Mouse (Mus musculus) kidney, embryonic 15.5 days (tissue): ENCODE results near the gene Gabrr1. TPM values are rescaled to one million over a fixed set of nuclear protein-coding genes. Genes with fewer than 3 reads are reported as not detected.
A peak's percentile ranks its signal among the peaks of the same experiment; 100 is the strongest.
"Not testable (repeated sequence)": the region's sequence is repeated elsewhere in the genome, so short reads cannot be mapped to it uniquely, and the experiment has no call there.

Experiments
- ATAC-seq: fragments of 200-750 bp; cut with Nextera tagmentation; replicated peaks from 2 replicates; pipeline ENCODE4 v1.8.0; 2017; ENCODE audit warnings: moderate TSS enrichment; ENCODE audit not compliant: low FRiP score
- H3K27ac ChIP-seq: fragments of 300-500 bp; sonication (generic); 2 replicates; pipeline ENCODE4 v1.5.1; 2015; ENCODE audit warnings: mild to moderate bottlenecking, inconsistent platforms
- H3K27me3 ChIP-seq: fragments of 300-500 bp; sonication (generic); 2 replicates; pipeline ENCODE4 v1.6.1; 2015; ENCODE audit warnings: inconsistent platforms
- H3K36me3 ChIP-seq: fragments of 300-500 bp; sonication (generic); 2 replicates; pipeline ENCODE4 v1.6.1; 2015; ENCODE audit warnings: inconsistent platforms
- H3K4me1 ChIP-seq: fragments of 300-500 bp; sonication (generic); 2 replicates; pipeline ENCODE4 v1.6.1; 2015; ENCODE audit warnings: inconsistent platforms
- H3K4me2 ChIP-seq: fragments of 300-500 bp; sonication (generic); 2 replicates; pipeline ENCODE4 v1.6.1; 2015; ENCODE audit warnings: moderate library complexity, mild to moderate bottlenecking, inconsistent platforms
- H3K4me3 ChIP-seq: fragments of 300-500 bp; sonication (generic); replicated peaks from 2 replicates; pipeline ENCODE4 v1.5.1; 2015; ENCODE audit warnings: mild to moderate bottlenecking, inconsistent platforms
- H3K9ac ChIP-seq: fragments of 300-500 bp; sonication (generic); 2 replicates; pipeline ENCODE4 v1.6.1; 2015; ENCODE audit warnings: mild to moderate bottlenecking, inconsistent platforms
- H3K9me3 ChIP-seq: fragments of 300-500 bp; sonication (generic); replicated peaks from 2 replicates; pipeline ENCODE4 v1.6.1; 2016; ENCODE audit warnings: inconsistent platforms
- WGBS: fragments of 180-500 bp; shearing (Covaris S2); methylation state at CpG from one replicate; pipeline ENCODE4 v1.1.7; 2015; ENCODE audit warnings: mixed read lengths; 5-methylcytosine and 5-hydroxymethylcytosine counted together
- polyA plus RNA-seq: library from polyadenylated mRNA; unstranded; fragments of >200 nt; fragmentation: Nextera tagmentation; extraction: Ambion mirVana; gene quantifications from 2 replicates; pipeline ENCODE4 v1.2.1, GENCODE M21; 2015

The Gabrr1 gene
- 0.06 TPM in 1 of 2 replicates, not detected in the other for polyA plus RNA-seq

DNA sequence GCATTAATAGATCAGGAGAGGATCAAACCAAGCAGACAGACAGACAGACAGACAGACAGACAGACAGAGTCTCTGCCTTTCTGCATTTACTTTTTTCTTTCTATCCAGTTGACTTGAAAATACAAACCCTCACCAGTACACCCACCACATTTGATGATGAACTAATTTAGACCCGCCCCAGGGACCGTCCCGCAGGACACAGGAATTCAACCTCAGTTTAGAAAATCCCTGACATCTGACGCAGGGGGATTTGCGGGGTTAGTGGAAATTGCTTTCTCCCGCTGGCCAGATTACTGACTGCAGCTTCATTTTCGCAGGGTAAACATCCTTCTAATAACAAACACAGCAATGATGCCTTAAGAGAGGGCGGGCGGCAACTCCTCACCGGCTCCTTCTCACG lies at the start of gene Gabrr1:
Gabrr1 (plus strand) TSS at position 301 of the 400 bp plus-strand sequence.
- H3K4me1 ChIP-seq, result no peaks in the 10 kb centered on the region
- no peaks in the 10 kb centered on the region for H3K9me3 ChIP-seq
- ATAC-seq, result no peak
- no peak within 1 kb of the TSS for H3K9ac ChIP-seq
- 71% methylated on average over 11 of the region's 11 CpGs for WGBS
- no peak within 1 kb of the TSS for H3K4me2 ChIP-seq
- no peaks in the 10 kb centered on the region for H3K27me3 ChIP-seq
- no peaks in the 10 kb centered on the region for H3K36me3 ChIP-seq
- H3K4me3 ChIP-seq, result no peak within 1 kb of the TSS
- no peak within 1 kb of the TSS for H3K27ac ChIP-seq

DNA sequence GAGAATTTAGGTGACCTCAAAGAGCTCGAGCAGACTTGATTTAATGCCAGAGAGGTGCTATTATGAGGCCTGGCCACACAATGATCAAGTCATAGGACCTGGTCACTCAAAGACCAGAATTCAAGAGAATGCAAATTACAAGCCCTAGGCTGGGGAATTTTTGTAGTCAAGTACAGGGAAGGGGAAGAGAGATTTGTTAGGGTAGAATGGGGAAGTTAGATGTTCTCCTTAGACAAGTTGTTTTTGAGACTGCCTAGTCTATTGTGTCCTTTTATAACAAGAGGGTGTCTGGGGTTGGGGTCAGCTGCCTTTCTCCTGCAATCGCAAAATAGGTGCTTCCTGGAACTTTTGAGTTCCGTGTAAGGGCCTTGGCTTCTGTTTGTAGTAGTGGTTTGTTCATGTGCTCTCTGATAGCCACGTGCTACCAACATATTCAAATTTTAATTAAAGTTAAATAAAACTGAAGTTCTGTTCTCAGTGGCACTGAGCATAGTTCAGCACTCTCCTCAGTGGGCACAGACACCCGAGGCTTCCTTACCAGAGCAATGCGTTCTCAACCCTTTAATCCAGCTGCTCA lies 33.1 kb upstream of the Gabrr1 start:
- no peak for ATAC-seq
- no peak overlapping the region for H3K9ac ChIP-seq
- H3K36me3 ChIP-seq, result no peaks in the 10 kb centered on the region
- H3K4me1 ChIP-seq, result no peaks in the 10 kb centered on the region
- H3K9me3 ChIP-seq, result no peaks in the 10 kb centered on the region
- no peak overlapping the region for H3K4me2 ChIP-seq
- no peak overlapping the region for H3K4me3 ChIP-seq
- H3K27ac ChIP-seq, result no peak overlapping the region
- no peaks in the 10 kb centered on the region for H3K27me3 ChIP-seq
- WGBS, result 83% methylated on average over 6 of the region's 6 CpGs

DNA sequence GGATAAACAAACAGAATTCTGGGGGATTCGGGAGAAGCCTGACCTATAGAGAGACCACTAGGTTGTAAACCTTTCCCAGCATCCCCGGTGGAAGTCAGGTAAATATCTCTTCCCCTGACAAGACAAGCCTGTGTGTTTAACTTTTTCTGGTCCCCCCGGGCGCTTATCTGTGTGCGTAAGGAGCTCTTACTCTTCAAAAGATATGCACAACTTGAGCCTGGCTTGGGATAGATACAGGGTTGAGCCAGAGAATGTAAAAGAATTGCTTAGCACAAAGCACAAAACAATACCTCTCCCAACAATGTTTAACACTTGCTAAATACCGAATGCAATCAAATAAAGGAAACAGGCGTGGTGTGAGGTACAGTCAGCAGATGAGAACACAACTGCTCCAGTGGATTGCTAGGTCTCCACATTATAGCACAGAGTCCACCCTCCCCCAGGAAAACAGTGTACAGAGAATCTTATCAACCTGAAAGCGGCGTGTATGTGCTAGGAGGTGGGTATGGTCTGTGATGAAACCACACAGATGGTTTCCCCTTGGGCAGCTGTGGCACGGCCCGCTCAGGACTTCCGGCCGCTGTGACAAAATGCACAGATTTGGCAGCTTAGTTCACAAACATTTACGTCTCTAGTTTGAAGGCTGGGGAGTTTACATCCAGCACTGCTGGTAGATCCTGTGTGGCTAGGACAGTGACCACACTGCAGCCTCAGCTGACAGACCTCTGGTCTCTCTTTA lies 22.4 kb upstream of the Gabrr1 start:
- Histone ChIP-seq H3K9me3 (no peaks in the 10 kb centered on the region), H3K9ac (no peak overlapping the region), H3K4me1 (no peaks in the 10 kb centered on the region), H3K27me3 (no peaks in the 10 kb centered on the region), H3K36me3 (no peaks in the 10 kb centered on the region), H3K27ac (no peak overlapping the region), H3K4me2 (no peak overlapping the region), H3K4me3 (no peak overlapping the region)
- no peak for ATAC-seq
- WGBS, result 81% methylated on average over 14 of the region's 14 CpGs

DNA sequence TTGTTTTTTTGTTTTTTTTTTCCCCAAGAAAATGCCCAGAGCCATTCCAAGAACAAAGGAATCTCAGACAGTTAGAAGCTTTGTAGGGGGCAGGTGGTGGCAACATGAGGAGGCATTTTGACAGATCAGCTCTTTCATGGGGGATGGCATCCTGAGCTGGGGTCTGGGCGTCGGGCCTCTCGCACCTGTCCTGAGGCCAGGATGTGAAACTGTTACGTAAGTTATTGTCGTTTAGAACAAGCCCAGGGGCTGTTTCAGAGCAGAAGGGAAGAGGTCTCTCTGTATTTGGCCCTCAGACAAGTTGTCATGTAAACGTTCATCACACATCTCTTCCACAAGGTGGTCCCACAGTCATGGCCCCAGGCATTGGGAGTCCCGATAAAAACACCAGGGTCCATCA lies 21.5 kb upstream of the Gabrr1 start:
- Histone ChIP-seq H3K4me3 (no peak overlapping the region), H3K27me3 (no peaks in the 10 kb centered on the region), H3K9ac (no peak overlapping the region), H3K4me2 (no peak overlapping the region), H3K36me3 (no peaks in the 10 kb centered on the region), H3K9me3 (no peaks in the 10 kb centered on the region), H3K4me1 (no peaks in the 10 kb centered on the region), H3K27ac (no peak overlapping the region)
- ATAC-seq, result no peak
- 84% methylated on average over 7 of the region's 7 CpGs for WGBS

DNA sequence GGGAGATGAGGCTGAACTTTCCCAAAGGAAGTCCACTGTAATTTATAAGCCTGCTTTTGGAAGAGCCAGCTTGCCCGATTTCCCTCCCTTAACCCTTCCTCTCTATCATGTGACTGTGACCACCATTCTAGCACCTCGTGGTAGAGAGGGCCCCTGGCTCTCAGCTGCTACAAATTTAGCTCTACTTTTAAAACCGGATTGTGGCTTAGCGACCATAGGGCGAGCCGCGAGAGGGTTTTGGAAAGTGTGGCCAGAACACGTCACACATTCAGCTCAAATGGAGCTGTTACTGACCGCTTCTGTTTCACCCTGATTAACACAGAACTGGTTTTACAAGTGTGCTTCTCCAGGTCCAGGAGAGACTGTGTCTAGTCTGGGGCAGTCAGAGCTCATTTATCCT lies 21.0 kb upstream of the Gabrr1 start:
- no peak for ATAC-seq
- Histone ChIP-seq H3K27me3 (no peaks in the 10 kb centered on the region), H3K9ac (no peak overlapping the region), H3K9me3 (no peaks in the 10 kb centered on the region), H3K4me1 (no peaks in the 10 kb centered on the region), H3K4me3 (no peak overlapping the region), H3K4me2 (no peak overlapping the region), H3K27ac (no peak overlapping the region), H3K36me3 (no peaks in the 10 kb centered on the region)
- WGBS, result 81% methylated on average over 9 of the region's 9 CpGs

DNA sequence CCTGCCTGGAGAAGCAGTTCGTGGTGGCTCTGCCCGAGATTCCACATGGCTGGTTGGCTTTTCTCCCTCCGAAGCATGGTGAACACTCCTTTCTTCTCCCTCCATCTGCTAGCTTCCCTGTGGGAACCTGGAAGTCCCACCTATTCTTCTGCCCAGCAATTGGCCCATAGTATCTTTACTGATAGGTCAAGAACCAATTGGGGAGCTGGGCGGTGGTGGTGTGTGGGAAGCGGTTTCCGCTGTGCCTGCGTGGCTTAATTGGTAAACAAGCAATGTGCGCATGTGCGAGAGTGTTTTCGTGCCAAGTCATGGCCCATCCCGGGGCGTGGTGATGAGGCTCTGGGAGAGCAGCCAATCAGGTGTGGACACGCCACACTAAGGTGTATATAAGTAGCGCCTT lies 19.5 kb upstream of the Gabrr1 start:
- H3K9ac ChIP-seq, H3K4me1 ChIP-seq, H3K4me3 ChIP-seq, H3K36me3 ChIP-seq, H3K4me2 ChIP-seq, H3K27ac ChIP-seq, H3K9me3 ChIP-seq, H3K27me3 ChIP-seq, ATAC-seq: not testable (repeated sequence)
- 94% methylated on average over 14 of the region's 14 CpGs for WGBS

DNA sequence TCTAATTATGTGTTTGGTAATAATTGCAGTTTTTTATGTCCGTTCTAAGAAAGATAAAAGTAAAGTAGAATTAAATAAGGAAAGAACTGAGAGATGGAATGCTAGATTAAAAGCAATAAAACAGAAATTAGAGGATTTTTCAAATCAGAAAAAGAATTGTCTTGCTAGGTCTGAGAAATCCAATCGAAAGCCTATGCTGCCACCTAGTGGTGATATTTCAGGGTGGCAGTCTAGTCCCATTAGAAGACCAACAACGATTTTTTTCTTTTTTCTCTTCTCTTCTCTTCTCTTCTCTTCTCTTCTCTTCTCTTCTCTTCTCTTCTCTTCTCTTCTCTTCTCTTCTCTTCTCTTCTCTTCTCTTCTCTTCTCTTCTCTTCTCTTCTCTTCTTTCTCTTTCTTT lies 13.2 kb upstream of the Gabrr1 start:
- 7% methylated on average over 3 of the region's 3 CpGs for WGBS
- not testable (repeated sequence) for H3K4me1 ChIP-seq, ATAC-seq, H3K27ac ChIP-seq, H3K27me3 ChIP-seq, H3K36me3 ChIP-seq, H3K4me3 ChIP-seq, H3K4me2 ChIP-seq, H3K9me3 ChIP-seq, H3K9ac ChIP-seq

DNA sequence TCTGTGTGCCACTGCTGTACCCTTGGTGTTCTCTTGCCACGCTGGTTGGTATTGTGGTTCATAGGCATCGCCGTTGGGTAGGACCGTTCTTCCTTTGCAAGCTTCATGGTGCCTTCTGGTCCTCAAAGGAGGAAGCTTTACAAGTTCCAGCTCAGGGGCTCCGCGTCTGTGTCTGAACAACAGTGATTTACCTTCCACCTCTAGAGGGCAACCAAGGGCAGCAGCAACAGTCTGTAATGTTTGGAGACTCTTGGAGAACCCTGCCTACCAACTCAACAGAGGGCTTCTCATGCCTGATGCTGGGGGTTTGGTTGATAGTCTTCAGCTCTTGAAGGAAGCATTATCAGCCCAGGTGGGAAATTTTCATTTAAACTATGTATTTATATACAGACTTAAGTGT lies 7.8 kb upstream of the Gabrr1 start:
- Histone ChIP-seq H3K4me2 (no peak overlapping the region), H3K4me3 (no peak overlapping the region), H3K36me3 (no peaks in the 10 kb centered on the region), H3K27me3 (no peaks in the 10 kb centered on the region), H3K4me1 (no peaks in the 10 kb centered on the region), H3K9ac (no peak overlapping the region), H3K27ac (no peak overlapping the region), H3K9me3 (no peaks in the 10 kb centered on the region)
- WGBS, result 80% methylated on average over 6 of the region's 6 CpGs
- no peak for ATAC-seq

DNA sequence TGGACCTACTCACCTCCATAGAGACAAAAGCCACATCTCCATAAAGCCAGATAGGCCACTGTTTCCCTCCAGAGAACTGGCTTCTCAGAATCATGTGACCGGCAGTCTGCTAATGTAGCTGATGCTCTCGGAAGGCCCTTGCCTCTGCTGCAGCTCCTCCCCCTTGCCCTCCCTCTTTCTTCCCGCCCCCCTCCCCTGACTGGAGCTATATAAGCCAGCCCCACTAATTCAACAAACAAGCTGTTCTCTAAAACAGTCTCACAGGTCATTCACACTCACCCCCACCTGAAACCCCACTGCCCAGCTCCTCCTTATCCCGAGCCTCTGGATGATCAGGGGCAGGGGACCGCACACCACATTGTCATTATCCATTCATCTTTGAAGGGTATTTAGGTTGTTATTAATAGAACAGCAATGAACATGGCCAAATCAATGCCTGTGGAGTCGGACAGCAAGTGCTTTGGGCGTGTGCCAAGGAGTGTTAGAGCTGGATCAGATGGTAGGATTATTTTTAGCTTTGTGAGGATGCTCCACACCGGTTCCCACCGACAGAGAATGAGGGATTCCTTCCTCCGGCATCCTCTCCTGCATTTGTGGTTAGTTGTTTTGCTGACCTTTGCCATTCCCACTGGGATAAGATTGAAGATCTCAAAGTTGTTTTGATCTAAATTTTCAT lies 6.8 kb upstream of the Gabrr1 start:
- Histone ChIP-seq H3K27ac (no peak overlapping the region), H3K27me3 (no peaks in the 10 kb centered on the region), H3K4me3 (no peak overlapping the region), H3K9me3 (no peaks in the 10 kb centered on the region), H3K9ac (no peak overlapping the region), H3K36me3 (no peaks in the 10 kb centered on the region), H3K4me2 (no peak overlapping the region), H3K4me1 (no peaks in the 10 kb centered on the region)
- no peak for ATAC-seq
- 70% methylated on average over 10 of the region's 10 CpGs for WGBS

DNA sequence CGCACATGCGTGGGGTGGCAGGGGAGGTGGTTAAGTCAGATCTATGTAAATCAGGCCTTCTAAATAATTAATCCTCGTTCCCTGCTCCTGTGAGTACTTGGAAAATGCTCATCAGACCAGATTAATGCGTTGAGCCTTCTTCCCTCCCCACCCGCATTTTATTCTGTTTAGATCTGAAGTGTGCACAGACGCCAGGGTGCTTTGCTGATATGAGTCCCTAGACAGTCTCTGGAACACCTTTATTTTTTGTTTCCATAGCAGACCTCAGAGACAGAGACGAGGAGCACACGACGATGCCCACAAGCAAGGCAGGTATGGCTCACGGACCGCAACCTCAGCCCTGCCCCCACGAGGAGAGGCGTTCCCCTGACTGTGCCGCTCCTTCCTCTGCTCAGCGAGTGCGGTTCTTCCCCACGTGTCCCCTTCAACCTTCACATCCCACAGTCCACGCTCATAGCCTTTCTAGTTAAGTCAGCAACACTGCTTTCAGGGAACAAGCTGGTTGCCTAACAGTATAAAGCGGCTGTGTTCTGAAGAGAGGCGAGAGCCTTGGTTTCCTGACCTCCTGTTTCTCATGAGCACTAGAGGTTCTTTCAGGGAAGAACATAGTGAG lies 14.5 kb downstream of the Gabrr1 start:
- Histone ChIP-seq H3K9me3 (no peaks in the 10 kb centered on the region), H3K4me1 (peaks cover 4% of the 10 kb centered on the region; the same call in 1 of the 2 replicates), H3K27ac (no peak overlapping the region), H3K4me2 (peak overlapping the region; percentile 45), H3K27me3 (peaks cover 16% of the 10 kb centered on the region), H3K4me3 (no peak overlapping the region), H3K36me3 (no peaks in the 10 kb centered on the region), H3K9ac (no peak overlapping the region)
- ATAC-seq, result no peak
- 41% methylated on average over 20 of the region's 20 CpGs for WGBS

DNA sequence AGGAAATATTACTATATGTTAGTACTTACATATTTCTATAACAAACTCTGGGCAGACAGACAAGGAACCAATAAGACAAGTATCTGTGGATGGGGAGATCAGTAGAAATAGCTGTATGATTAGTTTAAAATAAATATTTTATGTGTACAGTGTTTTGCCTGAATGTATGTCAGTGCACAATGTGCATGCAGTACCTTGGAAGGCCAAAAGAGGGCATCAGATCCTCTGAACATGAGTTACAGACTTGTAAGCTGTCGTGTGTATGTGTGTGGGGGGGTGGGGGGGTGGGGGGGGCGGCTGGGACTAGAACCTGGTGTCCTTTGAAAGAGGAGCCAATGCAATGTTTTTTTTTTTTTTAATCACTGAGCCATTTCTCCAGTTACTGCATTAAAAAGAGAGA lies 15.5 kb downstream of the Gabrr1 start:
- Histone ChIP-seq H3K4me2 (no peak overlapping the region), H3K36me3 (no peaks in the 10 kb centered on the region), H3K27me3 (peaks cover 16% of the 10 kb centered on the region), H3K27ac (no peak overlapping the region), H3K9ac (no peak overlapping the region), H3K4me1 (peaks cover 4% of the 10 kb centered on the region; the same call in 1 of the 2 replicates), H3K4me3 (no peak overlapping the region), H3K9me3 (no peaks in the 10 kb centered on the region)
- no peak for ATAC-seq
- WGBS, result 8% methylated on average over 2 of the region's 2 CpGs

DNA sequence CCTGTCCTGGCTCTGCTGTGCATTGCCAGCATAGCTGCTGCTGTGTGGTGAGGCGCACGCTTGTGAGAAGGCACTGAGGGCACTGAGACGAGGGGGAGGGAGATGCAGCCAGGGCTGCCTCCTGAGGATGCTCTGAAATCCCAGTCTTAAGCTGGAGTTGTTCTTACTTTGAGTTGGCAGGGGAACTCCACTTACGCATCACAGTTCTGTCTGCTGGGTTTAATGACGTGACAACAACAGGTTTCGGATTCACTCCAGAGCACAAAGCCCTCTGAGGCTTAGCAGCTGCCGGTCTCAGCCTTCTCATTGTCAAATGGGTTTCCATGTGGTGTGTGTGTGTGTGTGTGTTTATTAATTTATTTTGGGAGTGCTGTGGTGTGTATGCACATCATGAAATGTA lies 16.8 kb downstream of the Gabrr1 start:
- H3K27ac ChIP-seq, result no peak overlapping the region
- H3K27me3 ChIP-seq, result peaks cover 16% of the 10 kb centered on the region
- no peak for ATAC-seq
- 33% methylated on average over 7 of the region's 7 CpGs for WGBS
- no peaks in the 10 kb centered on the region for H3K36me3 ChIP-seq
- H3K9ac ChIP-seq, result no peak overlapping the region
- no peak overlapping the region for H3K4me3 ChIP-seq
- H3K4me1 ChIP-seq, result peaks cover 4% of the 10 kb centered on the region; the same call in 1 of the 2 replicates
- H3K9me3 ChIP-seq, result no peaks in the 10 kb centered on the region
- no peak overlapping the region for H3K4me2 ChIP-seq
